Mouse (Mus musculus) brain, embryonic 14.5 days (tissue): ENCODE measurements around the gene Bhlhe40. TPM values are rescaled to one million over a fixed set of nuclear protein-coding genes. Genes with fewer than 3 reads are reported as not detected.

Experiments
- DNase-seq: peaks from one replicate; pipeline ENCODE4 v3.0.0-alpha.2; 2011; ENCODE audit warnings: low read depth
- CTCF ChIP-seq: fragments of 200-500 bp; IDR thresholded peaks from 2 replicates; pipeline ENCODE4 v1.5.1; 2012; ENCODE audit warnings: inconsistent platforms, mild to moderate bottlenecking, moderate library complexity, borderline replicate concordance; ENCODE audit not compliant: insufficient read depth, insufficient read length; ENCODE audit errors: extremely low read depth
- POLR2A ChIP-seq: fragments of 200-500 bp; IDR thresholded peaks from 2 replicates; pipeline ENCODE4 v1.6.1; 2012; ENCODE audit warnings: mild to moderate bottlenecking, inconsistent platforms, borderline replicate concordance; ENCODE audit not compliant: poor library complexity, insufficient read depth, insufficient read length, severe bottlenecking; ENCODE audit errors: extremely low read depth
- polyA plus RNA-seq: library from polyadenylated mRNA; depleted of rRNA; stranded (reverse); fragments of >200 nt; gene quantifications from 2 replicates; pipeline ENCODE4 v1.2.3, GENCODE M21; 2012; rRNA removed

Gene Bhlhe40
- 2.2 and 4.0 TPM in 2 replicates for polyA plus RNA-seq

DNA sequence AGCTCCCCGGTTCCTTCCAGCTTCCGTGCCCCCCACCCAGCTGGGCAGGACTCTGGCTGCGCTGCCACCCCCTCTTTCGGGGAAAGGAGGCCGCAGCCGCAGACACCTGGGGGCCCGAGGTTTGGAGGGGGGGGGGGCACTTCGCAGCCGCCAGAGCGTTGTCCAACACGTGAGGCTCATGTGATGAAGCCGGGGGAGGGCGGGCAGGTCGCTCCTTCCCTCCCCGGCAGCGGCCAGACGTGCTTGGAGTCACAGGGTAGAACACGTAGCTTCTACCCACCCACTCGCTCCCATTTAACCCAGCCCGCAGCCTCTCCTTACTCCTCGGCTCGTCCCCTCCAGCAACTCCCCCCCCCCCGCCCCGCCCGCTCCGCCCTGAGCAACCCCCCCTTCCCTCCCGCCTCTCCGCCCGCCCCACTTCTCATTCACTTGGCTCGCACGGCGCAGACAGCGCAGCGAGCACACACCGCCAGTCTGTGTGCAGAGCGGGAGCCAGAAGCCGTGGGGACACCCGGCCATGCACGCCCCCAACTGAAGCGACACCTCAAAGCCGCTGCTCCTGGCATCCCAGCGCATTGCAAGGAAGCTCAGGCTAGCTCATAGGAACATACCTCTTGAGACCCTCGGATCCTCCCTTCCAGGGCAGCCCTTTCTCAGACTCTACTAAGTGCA is at the start of gene Bhlhe40:
Gene Bhlhe40, plus strand, starts transcription at position 424 of the 672 bp plus-strand sequence.
- no peak for TF ChIP-seq CTCF
- peak; percentile 25; the same call in 1 of the 2 replicates for TF ChIP-seq POLR2A
- peak; percentile 93 for DNase-seq

- TF ChIP-seq CTCF (no peak), POLR2A (no peak)
- peak; percentile 10 for DNase-seq
Measured at GRCm38 (mm10) chr6:108611663-108612062, 48.8 kb upstream of the Bhlhe40 start.

- DNase-seq: no peak
- TF ChIP-seq CTCF (no peak), POLR2A (no peak)
Measured at GRCm38 (mm10) chr6:108618025-108618424, 42.4 kb upstream of the Bhlhe40 start.

DNA sequence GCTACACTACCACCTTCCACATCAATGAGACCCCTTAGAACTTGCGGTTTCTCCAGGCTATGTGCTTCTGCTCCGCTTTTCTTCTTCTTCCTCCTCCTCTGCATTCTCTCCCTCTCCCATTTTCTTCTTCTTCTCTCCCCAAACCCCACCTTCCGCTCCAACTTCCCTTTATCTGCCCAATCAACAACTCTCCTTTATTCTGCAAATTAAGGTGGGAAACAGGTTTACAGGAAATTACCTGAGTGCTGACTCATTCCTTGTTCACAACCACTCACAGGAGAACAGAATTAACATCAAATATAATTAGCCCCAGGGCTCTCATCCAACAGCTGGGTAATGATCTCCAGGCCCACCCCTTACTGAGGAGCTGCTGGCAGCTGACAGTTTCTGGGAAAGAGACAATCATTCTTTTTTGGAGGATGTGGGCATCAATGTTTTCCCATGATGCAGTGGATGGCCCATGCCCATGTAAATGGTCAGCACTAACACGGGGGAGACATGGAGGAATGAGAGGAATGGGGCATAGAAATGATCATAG is 37.3 kb upstream of the Bhlhe40 start:
- no peak for TF ChIP-seq CTCF
- no peak for TF ChIP-seq POLR2A

DNA sequence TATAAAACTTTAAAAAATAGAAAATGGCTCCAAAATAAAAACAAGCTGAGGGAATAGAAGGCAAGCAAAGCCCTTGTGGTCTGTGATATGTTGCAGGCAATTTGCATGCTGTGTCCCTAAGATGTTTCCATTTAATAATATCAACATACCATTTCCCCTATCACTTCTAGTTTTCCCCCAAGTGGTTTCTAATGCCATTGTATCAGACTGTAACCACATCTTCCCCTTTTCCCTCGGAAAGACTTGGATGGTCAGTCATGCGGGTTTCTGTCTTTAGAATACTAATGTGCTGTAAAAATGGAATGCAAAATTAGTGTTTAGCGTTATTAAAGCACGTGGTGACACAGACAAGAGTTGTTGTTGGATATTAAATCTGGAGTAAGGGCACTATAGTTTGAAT is 35.5 kb upstream of the Bhlhe40 start:
- DNase-seq: no peak
- TF ChIP-seq POLR2A: no peak
- TF ChIP-seq CTCF: no peak

More for the DNA sequence above, 37.3 kb upstream of the Bhlhe40 start:
- DNase-seq: peak; percentile 14

GRCm38 (mm10) chr6:108630701-108631100 is 29.7 kb upstream of the Bhlhe40 start:
- no peak for DNase-seq
- no peak for TF ChIP-seq CTCF
- TF ChIP-seq POLR2A: no peak

- TF ChIP-seq POLR2A (no peak), CTCF (no peak)
- no peak for DNase-seq
Measured at GRCm38 (mm10) chr6:108638157-108638833, 22.1 kb upstream of the Bhlhe40 start.

- DNase-seq: no peak
- TF ChIP-seq POLR2A (no peak), CTCF (no peak)
Measured at GRCm38 (mm10) chr6:108642020-108642419, 18.4 kb upstream of the Bhlhe40 start.

DNA sequence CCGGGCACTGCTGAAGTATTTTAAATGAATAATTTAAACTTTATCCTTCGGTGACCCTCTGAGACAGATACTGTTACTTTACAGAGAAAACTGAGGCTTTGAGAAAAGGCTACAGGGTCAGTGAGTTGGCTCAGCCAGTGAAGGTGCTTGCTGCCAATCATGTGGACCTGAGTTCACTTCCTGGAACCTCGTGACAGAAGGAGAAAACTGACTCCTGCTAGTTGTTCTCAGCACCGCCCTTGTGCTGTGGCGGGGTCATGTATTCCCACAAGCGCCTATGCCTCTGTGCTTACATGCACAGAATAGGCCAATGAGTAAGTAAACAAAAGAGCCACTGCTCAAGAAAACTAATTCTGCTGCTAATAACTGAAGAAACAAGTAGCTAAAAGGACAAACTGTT is 17.4 kb upstream of the Bhlhe40 start:
- no peak for DNase-seq
- TF ChIP-seq CTCF: no peak
- no peak for TF ChIP-seq POLR2A

DNA sequence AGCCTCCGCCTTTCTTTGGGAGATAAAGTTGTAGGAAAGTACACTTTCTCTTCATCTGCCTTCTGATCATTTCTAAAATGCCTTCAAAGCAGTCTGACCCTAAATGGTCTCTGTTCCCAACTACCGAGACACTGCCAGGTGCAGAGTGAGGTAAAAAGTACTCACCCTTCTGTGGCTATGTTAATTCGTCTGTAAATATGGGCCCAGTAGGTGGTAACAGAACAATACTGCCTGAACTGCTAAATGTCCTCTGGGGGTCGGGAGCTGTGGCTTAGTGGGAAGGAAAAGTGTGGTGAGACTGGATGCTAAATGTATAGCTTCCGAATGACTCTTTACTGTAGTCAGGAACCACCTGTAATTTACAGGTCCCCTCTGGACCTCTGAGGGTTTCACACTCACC is 16.1 kb upstream of the Bhlhe40 start:
- DNase-seq: no peak
- no peak for TF ChIP-seq POLR2A
- TF ChIP-seq CTCF: no peak

- no peak for DNase-seq
Measured at GRCm38 (mm10) chr6:108647094-108647493, 13.3 kb upstream of the Bhlhe40 start.

DNA sequence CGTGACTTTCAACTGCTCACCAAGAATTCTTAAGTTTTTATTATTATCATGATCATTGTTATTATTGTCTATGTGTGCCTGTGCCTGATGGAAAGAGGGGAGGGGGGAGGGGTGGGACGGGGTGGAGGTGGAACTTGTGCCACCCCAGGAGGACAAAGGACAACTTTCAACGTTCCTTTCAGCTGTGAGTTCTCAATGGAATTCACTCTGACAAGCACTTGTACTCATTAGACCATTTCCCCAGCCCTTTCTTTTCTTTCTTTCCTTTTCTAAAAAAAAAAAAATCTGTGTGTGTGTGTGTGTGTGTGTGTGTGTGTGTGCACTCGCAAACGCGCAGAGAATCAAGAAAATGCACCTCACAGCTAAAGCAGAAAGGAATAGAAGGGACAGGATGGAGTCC is 12.4 kb upstream of the Bhlhe40 start:
- peak; percentile 74 for DNase-seq

More at GRCm38 (mm10) chr6:108647094-108647493, 13.3 kb upstream of the Bhlhe40 start:
- TF ChIP-seq POLR2A (no peak), CTCF (no peak)

DNA sequence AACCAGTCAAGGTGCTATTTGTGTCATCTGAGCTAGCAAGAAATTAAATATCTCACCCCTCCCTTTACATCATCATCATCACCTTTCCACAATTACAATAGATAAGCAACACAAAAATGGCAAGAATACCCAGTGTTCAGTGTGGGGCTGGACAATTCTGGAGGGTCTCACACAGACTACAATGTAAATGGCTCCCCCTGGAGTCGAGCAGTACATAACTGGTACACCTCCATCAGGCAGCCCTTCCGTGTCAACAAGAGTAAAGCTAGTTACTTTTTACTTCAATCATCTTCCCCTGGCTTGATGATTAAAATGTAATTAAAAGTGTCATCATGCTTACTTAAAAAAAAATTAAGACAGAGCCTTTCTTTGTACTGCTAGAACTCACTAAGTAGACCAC is 4.6 kb upstream of the Bhlhe40 start:
- no peak for TF ChIP-seq POLR2A
- peak; percentile 21; the same call in 1 of the 2 replicates for TF ChIP-seq CTCF
- DNase-seq: peak; percentile 38

More for the DNA sequence above, 12.4 kb upstream of the Bhlhe40 start:
- TF ChIP-seq POLR2A: no peak
- no peak for TF ChIP-seq CTCF
